Mouse (Mus musculus): ENCODE measurements around the gene Ubb.

Ubb gene

GRCm38 (mm10) chr11:62553186-62553585, 2.2 kb downstream of the Ubb start:
- DNase-seq: no peak

GRCm38 (mm10) chr11:62553633-62554032, 2.7 kb downstream of the Ubb start:
- no peak for DNase-seq

GRCm38 (mm10) chr11:62554163-62554855, 3.3 kb downstream of the Ubb start:
- no peak for DNase-seq

- DNase-seq: peak; percentile 12
Measured at GRCm38 (mm10) chr11:62554934-62555517, 4.1 kb downstream of the Ubb start.

DNA sequence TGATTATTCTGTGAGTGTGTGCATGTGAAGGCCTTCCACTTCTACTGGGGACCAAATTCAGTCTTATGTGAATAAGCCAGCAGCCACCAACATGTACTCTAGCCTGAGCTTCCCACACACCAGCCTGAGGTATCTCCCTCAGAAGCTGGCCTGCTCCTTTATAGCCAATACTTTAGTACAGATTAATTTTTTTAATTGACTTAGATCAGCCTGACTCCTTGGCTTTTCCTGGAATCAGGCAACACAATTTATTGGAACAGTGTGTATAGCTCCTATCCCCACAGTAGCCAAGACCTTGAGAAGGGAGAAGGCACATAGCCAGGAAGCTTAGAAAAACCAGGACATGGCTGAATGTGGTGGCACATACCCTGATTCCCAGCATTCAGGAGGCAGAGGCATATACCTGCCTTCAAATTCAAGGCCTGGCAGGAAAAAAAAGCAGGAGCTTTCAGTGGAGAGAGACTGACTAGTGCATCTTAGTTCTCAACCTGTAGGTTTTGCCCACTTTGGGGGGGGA, 5.0 kb downstream of the Ubb start:
- peak; percentile 25 for DNase-seq

GRCm38 (mm10) chr11:62557205-62557604, 6.2 kb downstream of the Ubb start:
- no peak for DNase-seq

- no peak for DNase-seq
Measured at GRCm38 (mm10) chr11:62558152-62558551, 7.2 kb downstream of the Ubb start.

GRCm38 (mm10) chr11:62558961-62559646, 8.1 kb downstream of the Ubb start:
- no peak for DNase-seq

DNA sequence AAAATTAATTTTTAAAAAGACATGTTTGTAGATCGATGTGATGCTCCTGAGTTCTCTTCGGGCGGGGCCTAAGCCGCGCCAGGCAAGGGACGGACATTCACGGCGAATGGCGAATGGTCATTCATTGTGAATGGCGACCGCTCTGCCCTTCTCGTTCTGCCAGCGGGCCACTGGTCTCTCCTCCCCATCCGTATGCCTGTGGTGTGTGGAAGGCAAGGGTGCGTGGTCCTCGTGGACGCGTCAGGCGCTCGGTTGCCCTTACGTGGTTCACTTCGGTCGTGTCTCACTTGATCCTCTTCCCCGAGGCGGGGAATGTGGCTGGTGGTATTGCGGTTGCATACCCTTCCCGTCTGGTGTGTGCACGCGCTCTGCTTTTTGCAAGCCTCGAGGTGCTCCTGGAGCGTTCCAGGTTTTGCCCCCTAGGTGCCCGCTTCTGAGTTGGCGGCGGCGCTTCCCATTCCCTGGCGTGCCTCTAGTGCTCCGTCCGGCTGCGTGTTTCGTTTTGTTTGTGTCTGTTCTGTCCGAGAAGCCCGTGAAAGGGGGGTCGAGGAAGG, 9.6 kb downstream of the Ubb start:
- no peak for DNase-seq

- no peak for DNase-seq
Measured at GRCm38 (mm10) chr11:62563590-62563989, 12.6 kb downstream of the Ubb start.

DNA sequence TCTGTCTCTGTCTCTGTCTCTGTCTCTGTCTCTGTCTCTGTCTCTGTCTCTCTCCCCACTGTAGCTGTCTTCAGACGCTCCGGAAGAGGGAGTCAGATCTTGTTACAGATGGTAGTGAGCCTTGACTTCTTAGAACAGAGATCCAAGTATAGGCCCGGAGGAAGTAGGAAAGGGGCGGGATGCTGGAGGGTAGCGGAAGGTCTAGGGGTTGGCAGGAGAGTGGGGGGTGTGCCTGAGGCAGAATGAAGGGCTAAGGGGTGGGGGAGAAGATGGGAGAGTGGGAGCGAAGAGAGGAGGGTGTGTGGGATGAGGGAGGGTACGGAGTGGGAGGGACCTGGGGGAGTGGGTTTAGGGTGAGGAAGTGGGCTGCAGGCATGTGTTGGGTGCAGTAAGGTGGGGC, 14.8 kb downstream of the Ubb start:
- DNase-seq: no peak

DNA sequence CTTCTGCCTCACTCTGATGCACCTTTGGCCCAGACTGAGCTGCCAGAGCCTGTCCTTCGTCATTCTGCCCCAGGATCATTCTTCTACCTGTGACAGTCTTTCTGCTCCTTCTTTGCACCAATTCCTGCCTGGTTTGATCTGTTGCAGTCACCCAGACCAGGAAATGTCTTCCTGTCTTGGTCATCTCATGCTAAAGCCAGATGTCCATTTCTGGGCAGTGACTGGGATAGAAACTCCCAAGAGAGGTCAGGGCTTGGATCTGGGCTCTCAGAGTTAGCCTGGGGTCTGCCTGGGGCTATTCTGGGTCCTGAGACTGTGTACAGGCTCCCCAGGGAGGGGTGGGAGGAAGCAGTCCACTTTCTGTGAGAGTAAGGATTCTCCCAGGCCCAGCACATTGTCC, 15.2 kb downstream of the Ubb start:
- no peak for DNase-seq

DNA sequence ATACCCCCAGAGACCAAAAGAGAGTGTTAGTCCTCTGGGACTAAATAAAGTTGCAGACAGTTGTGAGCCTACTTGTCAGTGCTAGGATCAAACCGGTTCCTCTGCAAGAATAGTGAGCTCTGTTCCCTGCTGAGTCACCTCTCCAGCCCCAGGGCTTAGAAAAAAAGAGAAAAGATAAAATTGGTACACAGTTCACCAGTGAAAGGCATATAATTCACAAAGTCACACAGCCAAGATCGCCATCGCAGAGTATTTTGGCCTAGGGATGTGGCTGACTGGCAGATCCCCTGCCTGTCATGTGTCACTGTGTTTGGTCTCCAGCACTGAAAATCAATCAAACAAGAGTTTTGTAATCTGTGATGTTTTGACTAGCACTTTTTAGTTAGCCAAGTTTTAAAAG, 17.3 kb downstream of the Ubb start:
- no peak for DNase-seq

DNA sequence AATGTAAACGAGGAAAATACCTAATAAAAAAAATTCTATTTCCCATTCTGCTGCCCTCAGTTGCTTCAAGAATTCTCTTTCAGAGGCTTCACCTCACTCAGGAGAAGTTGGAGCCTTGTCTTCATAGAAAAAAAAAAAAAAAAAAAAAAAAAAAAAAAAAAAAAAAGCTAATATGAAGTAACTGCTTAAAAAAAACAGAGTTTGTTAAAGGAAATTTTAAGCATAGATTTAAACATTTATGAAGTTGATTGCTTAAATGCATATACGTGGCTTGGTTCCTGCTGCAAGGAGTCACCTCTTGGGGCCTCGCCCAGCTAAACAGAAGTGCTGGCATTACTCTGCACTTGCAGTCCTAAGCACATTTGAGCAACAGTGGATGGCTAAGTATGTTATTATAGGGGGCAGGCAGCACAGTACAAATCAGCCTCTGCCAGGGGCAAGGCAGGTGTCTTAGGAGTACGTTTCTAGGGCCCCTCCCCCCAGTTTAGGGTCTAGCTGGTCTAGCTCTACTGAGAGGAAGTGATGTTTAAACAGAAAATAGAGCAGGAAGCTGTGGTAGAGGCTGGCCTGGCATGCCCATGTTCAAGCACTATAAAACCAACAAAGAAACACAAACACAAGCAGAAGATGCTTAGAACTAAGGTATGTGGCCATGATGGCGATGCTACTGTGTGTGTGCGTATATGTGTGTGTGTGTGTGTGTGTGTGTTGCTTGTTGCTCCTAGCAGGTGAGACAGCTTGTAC, 23.2 kb downstream of the Ubb start, which contains the start of gene Trpv2:
TSS of gene Trpv2 (plus strand) at position 528 of the 744 bp plus-strand sequence.
- no peak for DNase-seq

DNA sequence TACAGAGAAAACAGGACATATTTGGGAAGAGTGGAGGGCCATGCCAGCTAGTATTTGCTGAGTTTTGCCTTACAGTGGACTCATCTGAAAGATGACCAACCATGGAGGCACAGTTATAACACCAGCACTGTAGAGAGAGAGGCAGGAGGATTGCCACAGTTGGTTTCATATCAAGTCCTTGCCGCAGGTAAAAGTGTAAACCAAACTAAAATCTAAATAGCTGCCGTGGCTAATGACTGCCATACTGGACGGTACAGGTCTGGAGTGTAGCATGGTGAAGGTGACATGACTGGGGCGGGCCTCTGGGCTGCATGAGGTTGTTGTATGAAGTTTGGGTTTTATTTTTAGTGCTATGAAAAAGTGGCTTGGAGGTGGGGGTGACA, 23.7 kb downstream of the Ubb start:
- no peak for DNase-seq

DNA sequence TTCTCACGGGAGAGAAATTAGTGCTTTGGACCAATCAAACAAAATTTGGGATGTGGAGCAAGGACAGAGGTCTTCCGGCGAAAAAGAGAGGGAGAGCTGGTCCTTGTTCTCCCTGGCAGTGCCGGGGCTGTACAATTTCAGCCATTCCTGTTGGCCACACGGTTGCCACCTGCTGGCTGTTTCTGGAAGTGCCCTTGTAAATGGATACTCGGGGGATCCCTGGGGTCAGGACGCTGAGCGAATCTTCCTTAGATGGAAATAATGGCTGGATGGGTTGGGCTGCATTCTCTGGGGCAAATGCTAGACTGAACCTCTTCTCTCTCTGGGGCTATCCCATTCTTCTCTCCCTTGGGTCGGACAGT, 24.3 kb downstream of the Ubb start:
- peak; percentile 88 for DNase-seq

DNA sequence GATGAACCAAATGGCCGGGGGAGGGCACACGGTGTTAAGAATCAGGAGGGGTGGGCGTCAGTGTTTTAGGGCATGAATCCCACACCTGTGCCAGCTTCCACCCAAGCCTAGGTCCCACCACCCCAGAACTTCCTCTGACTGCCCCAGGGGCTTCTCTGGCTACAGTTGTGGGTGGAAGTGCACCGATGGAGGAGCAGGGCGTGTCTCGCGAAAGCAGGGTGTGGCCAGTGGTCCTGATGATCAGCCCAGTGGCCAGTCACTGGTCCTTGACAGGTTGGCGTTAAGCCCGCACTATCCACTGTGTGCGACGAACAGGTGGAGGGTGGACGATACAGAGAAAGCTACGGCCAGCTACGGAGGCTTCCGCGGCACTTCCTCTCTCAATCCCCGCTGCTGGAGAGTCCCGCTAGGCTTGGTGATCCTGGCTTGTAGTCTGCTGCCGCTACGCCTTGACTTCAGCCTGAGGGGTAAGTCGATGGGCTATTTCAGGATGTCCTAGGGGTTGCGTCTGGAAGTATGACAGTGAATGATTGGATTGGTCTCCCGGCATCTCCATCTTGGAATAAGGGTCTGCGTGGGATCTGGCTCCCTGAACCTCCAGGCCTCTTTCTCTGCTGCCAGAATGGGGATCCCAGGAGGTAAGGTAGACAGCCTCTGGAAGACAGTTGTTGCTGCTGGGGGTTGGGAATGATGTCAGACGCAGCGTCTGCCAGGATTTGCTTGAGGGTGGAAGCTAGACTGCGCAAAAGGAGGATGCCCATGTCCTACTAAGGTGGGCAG, 24.9 kb downstream of the Ubb start:
- DNase-seq: peak; percentile 88

- no peak for DNase-seq
Measured at GRCm38 (mm10) chr11:62576530-62577152, 25.7 kb downstream of the Ubb start.

DNA sequence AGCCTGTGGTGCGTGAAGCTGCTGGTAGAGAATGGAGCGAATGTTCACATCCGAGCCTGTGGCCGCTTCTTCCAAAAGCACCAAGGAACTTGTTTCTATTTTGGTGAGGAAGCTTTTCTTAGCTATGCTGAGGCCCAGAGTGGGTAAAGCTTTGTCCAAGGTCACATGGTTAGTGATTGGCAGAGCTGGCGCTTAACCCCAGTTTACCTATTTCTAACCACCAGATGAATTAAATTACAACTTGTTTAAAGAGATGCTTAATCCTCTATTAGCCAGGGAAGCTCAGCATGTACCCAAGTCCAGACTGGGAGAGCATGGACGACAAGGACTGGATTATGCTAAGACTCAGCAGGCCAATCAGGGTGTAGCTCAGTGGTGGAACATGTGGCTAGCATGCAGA, 32.1 kb downstream of the Ubb start:
- DNase-seq: no peak

GRCm38 (mm10) chr11:62584671-62585206, 33.8 kb downstream of the Ubb start:
- DNase-seq: no peak

DNA sequence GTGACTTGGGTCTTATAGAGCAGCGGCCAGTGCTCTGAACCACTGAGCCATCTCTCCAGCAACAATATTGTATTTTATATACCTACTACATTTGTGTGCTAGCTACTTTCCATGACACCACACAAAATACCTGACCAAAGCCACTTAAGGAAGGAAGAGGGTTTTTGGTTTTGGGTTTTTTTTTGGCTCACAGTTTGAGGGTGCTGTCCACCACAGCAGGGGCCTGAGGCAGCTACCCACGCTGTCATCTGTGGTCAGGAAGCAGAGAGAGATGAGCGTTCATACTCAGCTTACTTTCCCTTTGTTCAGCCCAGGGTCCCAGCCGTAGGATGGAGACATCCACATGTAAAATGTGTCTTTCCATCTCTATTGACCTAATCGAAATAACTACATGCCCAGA, 36.1 kb downstream of the Ubb start:
- peak; percentile 1 for DNase-seq

DNA sequence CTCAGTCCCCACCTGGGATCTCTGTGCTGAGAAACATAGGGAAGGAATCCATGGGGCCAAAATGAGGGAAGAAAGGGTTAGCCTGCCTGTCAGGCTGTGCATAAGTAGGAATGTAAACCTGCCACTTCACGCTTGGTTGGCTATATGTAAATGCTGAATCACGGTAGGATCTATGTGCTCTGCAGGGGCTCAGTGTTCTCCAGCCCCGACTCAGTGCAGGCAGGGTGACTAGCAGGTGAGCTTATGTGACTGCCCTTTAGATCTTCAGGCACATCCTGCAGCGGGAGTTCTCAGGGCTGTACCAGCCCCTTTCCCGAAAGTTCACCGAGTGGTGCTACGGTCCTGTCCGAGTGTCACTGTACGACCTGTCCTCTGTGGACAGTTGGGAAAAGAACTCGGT, 38.4 kb downstream of the Ubb start:
- DNase-seq: no peak

Measured in cerebellum, adult 9-11 months (tissue).